Mouse (Mus musculus): ENCODE data around the gene Tns4. TPM values are rescaled to one million over a fixed set of nuclear protein-coding genes. Genes with fewer than 3 reads are reported as not detected.

Tns4 gene
- polyA plus RNA-seq, 1 experiment = not detected

- Histone ChIP-seq H3K4me1 (ENCODE audit: control insufficient read depth, insufficient read depth, insufficient read length, low read length) (no peaks in the 10 kb centered on the region), H3K27ac (replicated peaks; ENCODE audit: low read depth, low read length) (no peak overlapping the region), H3K4me3 (ENCODE audit: insufficient read depth, low read depth, low read length) (no peak overlapping the region)
Observed at GRCm38 (mm10) chr11:99088486-99088885, 620 bp downstream of the Tns4 start.

- Histone ChIP-seq H3K4me3 (ENCODE audit: insufficient read depth, low read depth, low read length) (no peak overlapping the region), H3K4me1 (ENCODE audit: control insufficient read depth, insufficient read depth, insufficient read length, low read length) (peaks cover 8% of the 10 kb centered on the region), H3K27ac (replicated peaks; ENCODE audit: low read depth, low read length) (no peak overlapping the region)
Observed at GRCm38 (mm10) chr11:99084366-99084765, 4.7 kb downstream of the Tns4 start.

- H3K27ac ChIP-seq (replicated peaks; ENCODE audit: low read depth, low read length) = no peak overlapping the region
- peaks cover 8% of the 10 kb centered on the region for H3K4me1 ChIP-seq (ENCODE audit: control insufficient read depth, insufficient read depth, insufficient read length, low read length)
- H3K4me3 ChIP-seq (ENCODE audit: insufficient read depth, low read depth, low read length) = no peak overlapping the region
Observed at GRCm38 (mm10) chr11:99083516-99083915, 5.6 kb downstream of the Tns4 start.

DNA sequence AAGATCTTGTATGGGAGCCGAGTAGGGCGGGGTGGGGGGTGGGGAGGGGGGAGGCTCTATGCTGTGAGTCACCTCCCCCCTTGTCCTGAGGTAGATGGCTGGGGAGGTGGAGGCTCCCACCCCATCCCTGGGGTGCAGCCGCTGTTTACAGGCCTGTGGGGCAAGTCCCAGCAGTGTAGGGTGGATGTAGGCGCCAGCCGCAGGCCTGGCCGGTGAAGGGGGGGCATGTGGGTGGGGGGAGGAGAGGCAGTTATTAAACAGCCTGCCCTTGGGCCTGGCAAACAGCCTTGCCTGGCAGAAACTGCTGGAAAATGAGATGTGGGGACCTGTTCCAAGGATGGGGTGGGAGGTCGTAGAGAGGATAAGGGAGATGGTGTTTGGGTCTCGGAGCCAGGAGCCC is 7.0 kb downstream of the Tns4 start:
- Histone ChIP-seq H3K4me1 (ENCODE audit: control insufficient read depth, insufficient read depth, insufficient read length, low read length) (peaks cover 8% of the 10 kb centered on the region), H3K4me3 (ENCODE audit: insufficient read depth, low read depth, low read length) (no peak overlapping the region), H3K27ac (replicated peaks; ENCODE audit: low read depth, low read length) (no peak overlapping the region)

GRCm38 (mm10) chr11:99081566-99081965 is 7.5 kb downstream of the Tns4 start:
- Histone ChIP-seq H3K4me1 (ENCODE audit: control insufficient read depth, insufficient read depth, insufficient read length, low read length) (peaks cover 8% of the 10 kb centered on the region), H3K4me3 (ENCODE audit: insufficient read depth, low read depth, low read length) (no peak overlapping the region), H3K27ac (replicated peaks; ENCODE audit: low read depth, low read length) (no peak overlapping the region)

DNA sequence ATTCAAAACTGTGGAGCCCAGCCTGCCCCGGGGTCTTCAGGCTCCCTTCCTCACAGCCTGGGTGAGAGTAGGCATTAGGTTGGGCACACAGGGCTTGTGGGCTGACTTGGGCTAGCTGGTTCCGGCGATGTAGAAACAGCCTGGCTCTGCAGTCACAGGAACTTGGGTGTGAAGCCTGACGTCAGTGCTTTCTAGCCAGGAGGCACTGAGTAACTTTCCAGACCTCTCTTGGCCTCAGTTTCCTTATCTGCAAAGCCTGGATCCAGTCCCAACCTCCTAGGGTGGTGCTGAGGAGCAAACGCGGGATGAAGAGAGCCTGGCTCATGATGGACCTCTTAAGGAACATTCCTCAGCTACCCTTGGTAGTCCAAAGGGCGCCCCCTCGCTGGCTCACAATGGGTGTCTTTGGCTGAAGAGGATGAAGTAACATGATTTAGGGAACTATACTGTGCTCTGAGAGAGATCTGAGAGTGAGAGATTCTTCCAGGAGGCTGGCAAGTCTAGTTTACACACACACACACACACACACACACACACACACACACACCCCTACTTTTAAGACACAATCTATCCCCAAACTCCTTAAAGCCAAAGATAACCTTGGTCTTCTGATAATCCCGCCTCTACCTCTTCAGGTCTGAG is 8.1 kb downstream of the Tns4 start:
- Histone ChIP-seq H3K4me3 (ENCODE audit: insufficient read depth, low read depth, low read length) (no peak overlapping the region), H3K4me1 (ENCODE audit: control insufficient read depth, insufficient read depth, insufficient read length, low read length) (peaks cover 8% of the 10 kb centered on the region), H3K27ac (replicated peaks; ENCODE audit: low read depth, low read length) (no peak overlapping the region)

- no peak overlapping the region for H3K4me3 ChIP-seq (ENCODE audit: insufficient read depth, low read depth, low read length)
- H3K27ac ChIP-seq (replicated peaks; ENCODE audit: low read depth, low read length) = no peak overlapping the region
- H3K4me1 ChIP-seq (ENCODE audit: control insufficient read depth, insufficient read depth, insufficient read length, low read length) = peaks cover 8% of the 10 kb centered on the region
Observed at GRCm38 (mm10) chr11:99077869-99078268, 11.2 kb downstream of the Tns4 start.

- peaks cover 8% of the 10 kb centered on the region for H3K4me1 ChIP-seq (ENCODE audit: control insufficient read depth, insufficient read depth, insufficient read length, low read length)
- H3K4me3 ChIP-seq (ENCODE audit: insufficient read depth, low read depth, low read length) = no peak overlapping the region
- H3K27ac ChIP-seq (replicated peaks; ENCODE audit: low read depth, low read length) = no peak overlapping the region
Observed at GRCm38 (mm10) chr11:99076744-99077319, 12.3 kb downstream of the Tns4 start.

GRCm38 (mm10) chr11:99073781-99074180 is 15.3 kb downstream of the Tns4 start:
- Histone ChIP-seq H3K4me3 (ENCODE audit: insufficient read depth, low read depth, low read length) (no peak overlapping the region), H3K27ac (replicated peaks; ENCODE audit: low read depth, low read length) (no peak overlapping the region), H3K4me1 (ENCODE audit: control insufficient read depth, insufficient read depth, insufficient read length, low read length) (no peaks in the 10 kb centered on the region)

- no peak overlapping the region for H3K27ac ChIP-seq (replicated peaks; ENCODE audit: low read depth, low read length)
- no peaks in the 10 kb centered on the region for H3K4me1 ChIP-seq (ENCODE audit: control insufficient read depth, insufficient read depth, insufficient read length, low read length)
- no peak overlapping the region for H3K4me3 ChIP-seq (ENCODE audit: insufficient read depth, low read depth, low read length)
Observed at GRCm38 (mm10) chr11:99071866-99072265, 17.2 kb downstream of the Tns4 start.

GRCm38 (mm10) chr11:99068455-99068854 is 20.7 kb downstream of the Tns4 start:
- Histone ChIP-seq H3K27ac (replicated peaks; ENCODE audit: low read depth, low read length) (no peak overlapping the region), H3K4me1 (ENCODE audit: control insufficient read depth, insufficient read depth, insufficient read length, low read length) (no peaks in the 10 kb centered on the region), H3K4me3 (ENCODE audit: insufficient read depth, low read depth, low read length) (no peak overlapping the region)

DNA sequence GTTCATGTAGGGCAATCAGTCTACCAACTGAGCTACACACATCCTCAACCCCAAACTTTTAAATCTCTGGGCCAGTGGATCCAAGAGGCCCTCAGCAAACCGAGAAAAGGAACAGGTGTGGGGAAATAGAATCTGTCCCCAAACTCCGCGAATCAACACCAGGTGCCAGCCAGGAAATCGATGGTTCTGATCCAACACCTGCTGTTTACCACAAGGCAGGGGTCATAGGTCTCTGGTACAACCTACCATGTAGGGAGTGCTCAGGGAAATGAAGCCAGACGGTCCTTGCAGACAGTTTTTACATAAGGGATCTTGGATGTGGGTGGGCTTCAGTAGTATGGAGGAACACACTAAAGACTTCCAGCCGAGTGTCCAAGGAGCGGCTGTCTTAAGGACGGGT is 21.5 kb downstream of the Tns4 start:
- H3K4me3 ChIP-seq (ENCODE audit: insufficient read depth, low read depth, low read length) = no peak overlapping the region
- no peaks in the 10 kb centered on the region for H3K4me1 ChIP-seq (ENCODE audit: control insufficient read depth, insufficient read depth, insufficient read length, low read length)
- H3K27ac ChIP-seq (replicated peaks; ENCODE audit: low read depth, low read length) = no peak overlapping the region

GRCm38 (mm10) chr11:99065979-99066378 is 23.1 kb downstream of the Tns4 start:
- Histone ChIP-seq H3K27ac (replicated peaks; ENCODE audit: low read depth, low read length) (no peak overlapping the region), H3K4me3 (ENCODE audit: insufficient read depth, low read depth, low read length) (no peak overlapping the region), H3K4me1 (ENCODE audit: control insufficient read depth, insufficient read depth, insufficient read length, low read length) (no peaks in the 10 kb centered on the region)

GRCm38 (mm10) chr11:99065353-99065752 is 23.8 kb downstream of the Tns4 start:
- Histone ChIP-seq H3K27ac (replicated peaks; ENCODE audit: low read depth, low read length) (no peak overlapping the region), H3K4me1 (ENCODE audit: control insufficient read depth, insufficient read depth, insufficient read length, low read length) (peaks cover 2% of the 10 kb centered on the region; the same call in 1 of the 2 replicates)

GRCm38 (mm10) chr11:99063406-99064131 is 25.5 kb downstream of the Tns4 start:
- Histone ChIP-seq H3K4me3 (ENCODE audit: insufficient read depth, low read depth, low read length) (no peak overlapping the region), H3K4me1 (ENCODE audit: control insufficient read depth, insufficient read depth, insufficient read length, low read length) (peaks cover 4% of the 10 kb centered on the region; the same call in 1 of the 2 replicates), H3K27ac (replicated peaks; ENCODE audit: low read depth, low read length) (no peak overlapping the region)

More at GRCm38 (mm10) chr11:99065353-99065752, 23.8 kb downstream of the Tns4 start:
- H3K4me3 ChIP-seq (ENCODE audit: insufficient read depth, low read depth, low read length) = no peak overlapping the region

DNA sequence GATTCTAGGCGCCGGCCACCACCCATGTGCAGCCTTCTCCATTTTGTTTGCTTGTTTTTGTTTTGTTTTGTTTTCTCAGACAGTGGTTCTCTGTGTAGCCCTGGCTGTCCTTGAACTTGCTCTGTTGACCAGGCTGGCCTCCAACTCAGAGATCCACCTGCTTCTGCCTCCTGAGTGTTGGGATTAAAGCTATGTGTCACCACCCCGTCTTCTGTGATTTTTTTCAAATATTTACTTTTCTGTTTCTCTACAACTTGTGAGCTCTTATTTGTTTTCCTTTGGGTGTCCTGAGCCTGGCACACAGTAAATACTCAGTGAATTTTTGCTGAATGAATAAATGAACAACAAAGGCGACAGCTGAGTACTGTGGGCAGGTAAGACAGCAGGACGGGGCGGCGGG is 26.4 kb downstream of the Tns4 start:
- Histone ChIP-seq H3K27ac (replicated peaks; ENCODE audit: low read depth, low read length) (no peak overlapping the region), H3K4me1 (ENCODE audit: control insufficient read depth, insufficient read depth, insufficient read length, low read length) (peaks cover 4% of the 10 kb centered on the region; the same call in 1 of the 2 replicates), H3K4me3 (ENCODE audit: insufficient read depth, low read depth, low read length) (no peak overlapping the region)
